Mouse (Mus musculus): ENCODE data around the gene Anks4b. TPM values are rescaled to one million over a fixed set of nuclear protein-coding genes. Genes with fewer than 3 reads are reported as not detected.

Gene Anks4b
- polyA plus RNA-seq, 1 experiment from 2014 or later: not detected

GRCm38 (mm10) chr7:120180547-120180946 is 6.9 kb downstream of the Anks4b start:
- Histone ChIP-seq H3K27ac (ENCODE audit: low read depth, low read length) (no peak overlapping the region), H3K27me3 (ENCODE audit: control insufficient read depth, insufficient read depth, low read length) (no peaks in the 10 kb centered on the region), H3K9me3 (ENCODE audit: control insufficient read depth, low read length) (no peaks in the 10 kb centered on the region), H3K4me2 (ENCODE audit: low read depth, low read length) (no peak overlapping the region), H3K4me1 (ENCODE audit: control insufficient read depth, insufficient read depth, low read length) (no peaks in the 10 kb centered on the region), H3K9ac (replicated peaks; ENCODE audit: low read depth, low read length) (no peak overlapping the region), H3K4me3 (ENCODE audit: low read depth, low read length) (no peak overlapping the region), H3K36me3 (ENCODE audit: control insufficient read depth, insufficient read depth, low read length) (no peaks in the 10 kb centered on the region)
- ATAC-seq (ENCODE audit: low read depth): no peak
- WGBS: 91% methylated on average over 5 of the region's 5 CpGs

DNA sequence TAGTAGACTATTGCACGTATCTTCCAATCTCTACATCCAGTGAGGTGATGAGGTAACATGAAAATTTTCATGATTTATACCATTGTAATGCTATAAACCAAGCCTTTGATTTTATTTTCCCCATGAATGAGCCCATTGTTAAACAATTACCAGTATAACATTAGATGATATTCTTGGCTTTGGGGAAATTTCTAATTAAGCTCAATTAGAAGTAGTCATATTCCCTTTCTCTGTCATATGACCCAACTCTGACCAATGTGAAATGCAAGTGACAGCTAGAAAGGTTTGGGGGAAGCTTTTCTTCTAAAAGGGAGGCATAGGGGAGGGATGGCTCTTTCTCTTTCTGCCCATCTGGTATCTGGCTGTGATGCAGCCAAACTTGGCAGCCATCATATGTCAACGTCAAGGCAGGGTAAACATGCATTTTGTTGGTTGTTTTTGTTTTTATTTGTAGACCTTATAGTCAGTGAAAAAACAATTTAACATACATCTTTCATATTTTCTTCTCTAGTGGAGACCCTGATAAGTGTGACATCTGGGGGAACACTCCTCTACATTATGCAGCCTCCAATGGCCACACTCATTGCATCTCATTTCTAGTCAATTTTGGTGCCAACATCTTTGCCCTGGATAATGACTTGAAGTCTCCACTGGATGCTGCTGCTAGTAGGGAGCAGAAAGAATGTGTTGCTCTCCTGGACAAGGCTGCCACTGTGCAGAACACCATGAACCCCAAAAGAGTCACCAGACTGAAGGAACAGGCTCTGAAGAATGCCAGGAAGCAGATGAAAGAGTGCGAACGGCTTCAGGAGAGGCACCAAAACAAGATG is 8.0 kb downstream of the Anks4b start:
- 94% methylated on average over 4 of the region's 4 CpGs for WGBS
- no peak for ATAC-seq (ENCODE audit: low read depth)
- Histone ChIP-seq H3K9ac (replicated peaks; ENCODE audit: low read depth, low read length) (no peak overlapping the region), H3K36me3 (ENCODE audit: control insufficient read depth, insufficient read depth, low read length) (no peaks in the 10 kb centered on the region), H3K27ac (ENCODE audit: low read depth, low read length) (no peak overlapping the region), H3K4me3 (ENCODE audit: low read depth, low read length) (no peak overlapping the region), H3K9me3 (ENCODE audit: control insufficient read depth, low read length) (no peaks in the 10 kb centered on the region), H3K4me2 (ENCODE audit: low read depth, low read length) (no peak overlapping the region), H3K4me1 (ENCODE audit: control insufficient read depth, insufficient read depth, low read length) (no peaks in the 10 kb centered on the region), H3K27me3 (ENCODE audit: control insufficient read depth, insufficient read depth, low read length) (no peaks in the 10 kb centered on the region)

DNA sequence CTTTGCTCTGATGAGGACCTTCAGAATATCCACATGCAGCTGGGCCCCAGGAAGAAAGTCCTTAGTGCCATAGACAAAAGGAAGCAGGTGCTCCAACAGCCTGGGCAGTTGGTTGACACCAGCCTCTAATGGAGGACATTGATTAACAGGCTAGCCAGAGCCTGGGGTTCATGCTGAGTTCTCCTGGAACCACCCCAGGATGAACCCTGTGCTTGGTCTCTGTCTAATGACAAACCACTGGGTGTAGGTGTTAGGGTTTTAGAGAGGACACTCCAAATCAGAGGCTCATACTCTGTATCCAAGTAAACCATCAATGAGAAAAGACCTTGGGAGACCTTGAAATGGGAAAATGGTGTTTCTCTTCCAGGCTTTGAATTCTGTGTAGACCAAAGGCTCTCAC is 9.2 kb downstream of the Anks4b start:
- no peak for ATAC-seq (ENCODE audit: low read depth)
- no peak overlapping the region for H3K9ac ChIP-seq (replicated peaks; ENCODE audit: low read depth, low read length)
- no peak overlapping the region for H3K4me3 ChIP-seq (ENCODE audit: low read depth, low read length)
- H3K27ac ChIP-seq (ENCODE audit: low read depth, low read length): no peak overlapping the region
- no peaks in the 10 kb centered on the region for H3K36me3 ChIP-seq (ENCODE audit: control insufficient read depth, insufficient read depth, low read length)
- H3K4me2 ChIP-seq (ENCODE audit: low read depth, low read length): no peak overlapping the region
- H3K9me3 ChIP-seq (ENCODE audit: control insufficient read depth, low read length): no peaks in the 10 kb centered on the region
- no peaks in the 10 kb centered on the region for H3K4me1 ChIP-seq (ENCODE audit: control insufficient read depth, insufficient read depth, low read length)
- H3K27me3 ChIP-seq (ENCODE audit: control insufficient read depth, insufficient read depth, low read length): no peaks in the 10 kb centered on the region

GRCm38 (mm10) chr7:120188946-120189345 is 15.3 kb downstream of the Anks4b start:
- H3K27me3 ChIP-seq (ENCODE audit: control insufficient read depth, insufficient read depth, low read length): no peaks in the 10 kb centered on the region
- no peak overlapping the region for H3K4me2 ChIP-seq (ENCODE audit: low read depth, low read length)
- H3K36me3 ChIP-seq (ENCODE audit: control insufficient read depth, insufficient read depth, low read length): no peaks in the 10 kb centered on the region
- no peaks in the 10 kb centered on the region for H3K9me3 ChIP-seq (ENCODE audit: control insufficient read depth, low read length)
- no peaks in the 10 kb centered on the region for H3K4me1 ChIP-seq (ENCODE audit: control insufficient read depth, insufficient read depth, low read length)
- H3K9ac ChIP-seq (replicated peaks; ENCODE audit: low read depth, low read length): no peak overlapping the region
- WGBS: 90% methylated on average over 5 of the region's 5 CpGs
- no peak overlapping the region for H3K27ac ChIP-seq (ENCODE audit: low read depth, low read length)
- ATAC-seq (ENCODE audit: low read depth): no peak
- H3K4me3 ChIP-seq (ENCODE audit: low read depth, low read length): no peak overlapping the region

DNA sequence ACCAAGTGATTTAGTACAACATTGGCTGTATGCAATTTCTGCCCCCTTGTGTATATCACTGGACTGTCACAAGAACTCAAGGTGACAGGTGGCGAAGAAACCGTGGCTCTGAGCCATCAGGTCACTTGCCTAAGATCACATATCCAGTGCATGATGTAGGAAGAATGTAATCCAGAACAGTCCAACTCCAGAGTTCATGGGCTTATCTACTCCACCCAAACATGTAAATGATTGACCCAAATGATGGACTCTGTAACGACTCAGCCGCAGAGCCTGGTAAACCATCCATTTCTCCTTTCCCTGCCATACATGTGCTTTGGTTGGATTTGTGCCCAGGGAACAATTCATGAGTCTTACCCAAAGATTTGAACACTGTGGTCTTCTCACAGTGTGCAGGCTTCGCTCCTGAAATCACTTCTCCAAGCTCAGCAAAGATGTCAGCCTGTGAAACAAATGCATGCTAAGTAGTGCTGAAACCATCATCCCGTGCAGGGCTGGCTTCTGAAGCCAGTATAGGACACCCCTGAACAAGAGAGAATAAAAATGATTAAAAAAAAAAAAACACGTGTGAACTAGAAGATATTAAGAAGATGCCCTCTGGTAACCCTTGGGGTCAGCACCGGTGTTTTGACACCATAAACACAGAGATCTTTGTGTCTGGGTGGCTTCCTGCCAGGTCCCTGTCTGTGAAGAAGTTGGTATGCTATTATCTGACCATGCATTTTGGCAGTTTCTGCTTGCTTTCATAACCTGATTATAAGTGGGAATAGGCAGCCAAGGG is 15.9 kb downstream of the Anks4b start:
- H3K4me1 ChIP-seq (ENCODE audit: control insufficient read depth, insufficient read depth, low read length): no peaks in the 10 kb centered on the region
- no peak for ATAC-seq (ENCODE audit: low read depth)
- no peak overlapping the region for H3K9ac ChIP-seq (replicated peaks; ENCODE audit: low read depth, low read length)
- H3K9me3 ChIP-seq (ENCODE audit: control insufficient read depth, low read length): no peaks in the 10 kb centered on the region
- no peak overlapping the region for H3K27ac ChIP-seq (ENCODE audit: low read depth, low read length)
- no peaks in the 10 kb centered on the region for H3K36me3 ChIP-seq (ENCODE audit: control insufficient read depth, insufficient read depth, low read length)
- WGBS: 75% methylated on average over 8 of the region's 8 CpGs
- H3K4me3 ChIP-seq (ENCODE audit: low read depth, low read length): no peak overlapping the region
- no peak overlapping the region for H3K4me2 ChIP-seq (ENCODE audit: low read depth, low read length)
- H3K27me3 ChIP-seq (ENCODE audit: control insufficient read depth, insufficient read depth, low read length): no peaks in the 10 kb centered on the region

DNA sequence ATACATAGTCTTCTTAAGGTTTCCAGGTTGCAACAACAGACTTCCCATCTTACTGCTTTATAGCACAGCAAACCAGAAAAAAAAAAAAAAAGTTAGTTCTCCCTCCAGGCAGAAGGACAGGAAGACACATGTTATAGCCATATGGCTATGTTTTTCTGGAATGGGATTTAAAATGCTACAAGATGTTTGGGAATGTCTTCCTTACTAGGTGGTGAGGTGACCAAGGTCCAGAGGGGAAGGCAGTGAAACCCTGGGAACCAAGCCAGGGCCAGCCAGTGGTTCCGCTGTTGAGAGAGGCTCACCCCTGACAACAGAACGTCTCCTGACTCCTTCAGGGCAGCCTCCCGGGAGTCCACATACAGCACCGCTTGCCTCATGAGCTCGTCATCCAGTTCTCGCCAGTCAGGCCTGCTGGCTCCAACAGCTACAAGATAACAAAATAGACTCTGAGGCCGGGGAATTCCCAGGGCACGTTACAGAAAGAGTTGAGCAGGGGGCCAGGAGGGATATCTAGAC is 16.6 kb downstream of the Anks4b start:
- ATAC-seq (ENCODE audit: low read depth): no peak
- H3K36me3 ChIP-seq (ENCODE audit: control insufficient read depth, insufficient read depth, low read length): no peaks in the 10 kb centered on the region
- H3K4me1 ChIP-seq (ENCODE audit: control insufficient read depth, insufficient read depth, low read length): no peaks in the 10 kb centered on the region
- H3K9me3 ChIP-seq (ENCODE audit: control insufficient read depth, low read length): no peaks in the 10 kb centered on the region
- no peak overlapping the region for H3K4me3 ChIP-seq (ENCODE audit: low read depth, low read length)
- 61% methylated on average over 8 of the region's 8 CpGs for WGBS
- no peak overlapping the region for H3K9ac ChIP-seq (replicated peaks; ENCODE audit: low read depth, low read length)
- no peaks in the 10 kb centered on the region for H3K27me3 ChIP-seq (ENCODE audit: control insufficient read depth, insufficient read depth, low read length)
- no peak overlapping the region for H3K4me2 ChIP-seq (ENCODE audit: low read depth, low read length)
- H3K27ac ChIP-seq (ENCODE audit: low read depth, low read length): no peak overlapping the region

DNA sequence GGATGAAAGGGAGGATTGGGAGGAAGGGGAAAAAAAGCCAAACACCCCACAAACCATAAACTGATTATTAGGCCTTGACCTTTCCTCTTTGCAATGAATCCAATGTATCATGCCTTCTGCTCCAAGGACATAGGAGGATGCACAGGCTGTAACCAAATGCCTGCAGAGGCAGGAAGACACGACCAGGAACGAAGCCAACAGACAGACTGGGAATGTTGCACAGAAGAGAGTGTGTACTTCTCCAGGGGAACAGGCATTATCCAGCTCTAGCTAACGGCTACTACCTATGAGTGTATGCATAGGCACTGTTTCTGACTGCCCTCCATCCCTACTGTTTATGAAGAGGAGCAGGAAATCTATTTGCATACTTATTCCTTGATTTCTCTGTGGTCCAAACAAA is 18.5 kb downstream of the Anks4b start:
- no peaks in the 10 kb centered on the region for H3K9me3 ChIP-seq (ENCODE audit: control insufficient read depth, low read length)
- no peak overlapping the region for H3K4me3 ChIP-seq (ENCODE audit: low read depth, low read length)
- no peak overlapping the region for H3K4me2 ChIP-seq (ENCODE audit: low read depth, low read length)
- ATAC-seq (ENCODE audit: low read depth): no peak
- no peak overlapping the region for H3K27ac ChIP-seq (ENCODE audit: low read depth, low read length)
- H3K4me1 ChIP-seq (ENCODE audit: control insufficient read depth, insufficient read depth, low read length): no peaks in the 10 kb centered on the region
- 54% methylated on average over 3 of the region's 3 CpGs for WGBS
- H3K9ac ChIP-seq (replicated peaks; ENCODE audit: low read depth, low read length): no peak overlapping the region
- no peaks in the 10 kb centered on the region for H3K36me3 ChIP-seq (ENCODE audit: control insufficient read depth, insufficient read depth, low read length)
- no peaks in the 10 kb centered on the region for H3K27me3 ChIP-seq (ENCODE audit: control insufficient read depth, insufficient read depth, low read length)

GRCm38 (mm10) chr7:120192816-120193215 is 19.2 kb downstream of the Anks4b start:
- Histone ChIP-seq H3K27ac (ENCODE audit: low read depth, low read length) (no peak overlapping the region), H3K4me1 (ENCODE audit: control insufficient read depth, insufficient read depth, low read length) (no peaks in the 10 kb centered on the region), H3K36me3 (ENCODE audit: control insufficient read depth, insufficient read depth, low read length) (no peaks in the 10 kb centered on the region), H3K9me3 (ENCODE audit: control insufficient read depth, low read length) (no peaks in the 10 kb centered on the region), H3K27me3 (ENCODE audit: control insufficient read depth, insufficient read depth, low read length) (no peaks in the 10 kb centered on the region), H3K9ac (replicated peaks; ENCODE audit: low read depth, low read length) (no peak overlapping the region), H3K4me3 (ENCODE audit: low read depth, low read length) (no peak overlapping the region), H3K4me2 (ENCODE audit: low read depth, low read length) (no peak overlapping the region)
- 89% methylated on average over 6 of the region's 6 CpGs for WGBS
- ATAC-seq (ENCODE audit: low read depth): no peak

DNA sequence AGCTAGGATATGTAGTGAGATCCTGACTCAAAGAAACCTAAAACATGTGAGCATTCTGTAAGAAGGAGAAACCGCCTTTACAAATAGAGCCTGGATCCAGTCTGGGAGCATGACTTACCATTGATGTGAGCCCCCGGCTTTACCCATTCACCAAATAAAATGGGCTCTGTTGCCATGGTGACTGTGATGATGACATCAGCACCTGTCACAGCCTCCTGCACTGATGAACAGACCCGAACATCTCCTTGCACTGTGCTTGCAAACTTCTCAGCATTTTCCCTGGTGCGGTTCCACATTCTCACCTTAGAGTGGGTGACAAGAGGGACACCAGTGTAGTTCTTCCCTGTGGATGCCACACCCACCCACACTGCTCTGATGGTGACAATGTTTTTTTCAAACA is 21.5 kb downstream of the Anks4b start:
- no peak overlapping the region for H3K9ac ChIP-seq (replicated peaks; ENCODE audit: low read depth, low read length)
- H3K27me3 ChIP-seq (ENCODE audit: control insufficient read depth, insufficient read depth, low read length): no peaks in the 10 kb centered on the region
- no peak overlapping the region for H3K4me2 ChIP-seq (ENCODE audit: low read depth, low read length)
- no peaks in the 10 kb centered on the region for H3K9me3 ChIP-seq (ENCODE audit: control insufficient read depth, low read length)
- H3K36me3 ChIP-seq (ENCODE audit: control insufficient read depth, insufficient read depth, low read length): no peaks in the 10 kb centered on the region
- no peak overlapping the region for H3K27ac ChIP-seq (ENCODE audit: low read depth, low read length)
- ATAC-seq (ENCODE audit: low read depth): no peak
- no peak overlapping the region for H3K4me3 ChIP-seq (ENCODE audit: low read depth, low read length)
- no peaks in the 10 kb centered on the region for H3K4me1 ChIP-seq (ENCODE audit: control insufficient read depth, insufficient read depth, low read length)
- WGBS: 67% methylated on average over 4 of the region's 4 CpGs
